Mouse (Mus musculus): ENCODE results near the gene Cebpa. TPM values are rescaled to one million over a fixed set of nuclear protein-coding genes. Genes with fewer than 3 reads are reported as not detected.

Gene Cebpa
- 1 to 10 TPM; 3.0 to 4.2 TPM for total RNA-seq (2021)
- long read RNA-seq, experiment 1, partial matches to known transcripts: 0 of 2 reads
- long read RNA-seq, experiment 1, other reads (novel, unspliced or antisense): 0 of 2 reads
- long read RNA-seq, experiment 2, partial matches to known transcripts: 0 of 1 reads
- long read RNA-seq, experiment 2, other reads (novel, unspliced or antisense): 0 of 1 reads

GRCm38 (mm10) chr7:35118841-35119413 lies at the start of gene Cebpa:
TSS of gene Cebpa (plus strand) at chr7:35119293.
- DNase-seq: peak; percentile 98
- Histone ChIP-seq H3K4me3 (peak within 1 kb of the TSS; percentile 95), H3K27ac (peak within 1 kb of the TSS; percentile 93)
- intact Hi-C loops (cut with DNase I): loop anchor here (1.0 to 2.0 kb wide), 4 partner anchors 50 to 93 kb away; partner anchors contain the start of gene Cebpg
- TF ChIP-seq CTCF (IDR thresholded peaks at IDR 0.05): peak; percentile 94

- Histone ChIP-seq H3K27ac (no peak overlapping the region), H3K4me3 (no peak overlapping the region)
- DNase-seq: peak; percentile 24
- no peak for TF ChIP-seq CTCF (IDR thresholded peaks at IDR 0.05)
- intact Hi-C loops (cut with DNase I): no loop called here
Measured at GRCm38 (mm10) chr7:35076645-35077044, 42.4 kb upstream of the Cebpa start.

- no peak for TF ChIP-seq CTCF (IDR thresholded peaks at IDR 0.05)
- Histone ChIP-seq H3K27ac (peak overlapping the region; percentile 87), H3K4me3 (peak overlapping the region; percentile 61)
- intact Hi-C loops (cut with DNase I): no loop called here
- DNase-seq: peak; percentile 58
Measured at GRCm38 (mm10) chr7:35080843-35081338, 38.2 kb upstream of the Cebpa start.

GRCm38 (mm10) chr7:35081406-35082104 lies 37.5 kb upstream of the Cebpa start:
- H3K27ac ChIP-seq: peak overlapping the region; percentile 87
- TF ChIP-seq CTCF (IDR thresholded peaks at IDR 0.05): no peak
- peak overlapping the region; percentile 61 for H3K4me3 ChIP-seq
- intact Hi-C loops (cut with DNase I): no loop called here
- DNase-seq: no peak

GRCm38 (mm10) chr7:35084565-35085360 lies 34.3 kb upstream of the Cebpa start:
- no peak for TF ChIP-seq CTCF (IDR thresholded peaks at IDR 0.05)
- no peak overlapping the region for H3K27ac ChIP-seq
- no peak for DNase-seq
- intact Hi-C loops (cut with DNase I): no loop called here
- no peak overlapping the region for H3K4me3 ChIP-seq

GRCm38 (mm10) chr7:35086271-35086861 lies 32.7 kb upstream of the Cebpa start:
- 0 out of 2 replicates have a peak, but pooled peaks have one; percentile 1 for TF ChIP-seq CTCF (IDR thresholded peaks at IDR 0.05)
- intact Hi-C loops (cut with DNase I): loop anchor here (2.0 kb wide), 1 partner anchor 58 kb away; no protein-coding TSS in a partner anchor
- H3K27ac ChIP-seq: peak overlapping the region; percentile 31
- DNase-seq: peak; percentile 28
- H3K4me3 ChIP-seq: peak overlapping the region; percentile 60

GRCm38 (mm10) chr7:35090550-35090949 lies 28.5 kb upstream of the Cebpa start:
- Histone ChIP-seq H3K4me3 (no peak overlapping the region), H3K27ac (no peak overlapping the region)
- intact Hi-C loops (cut with DNase I): no loop called here
- TF ChIP-seq CTCF (IDR thresholded peaks at IDR 0.05): no peak
- DNase-seq: no peak

GRCm38 (mm10) chr7:35094975-35095678 lies 24.0 kb upstream of the Cebpa start:
- DNase-seq: no peak
- H3K4me3 ChIP-seq: no peak overlapping the region
- H3K27ac ChIP-seq: no peak overlapping the region
- TF ChIP-seq CTCF (IDR thresholded peaks at IDR 0.05): no peak
- intact Hi-C loops (cut with DNase I): no loop called here

- H3K27ac ChIP-seq: no peak overlapping the region
- DNase-seq: no peak
- intact Hi-C loops (cut with DNase I): no loop called here
- no peak for TF ChIP-seq CTCF (IDR thresholded peaks at IDR 0.05)
- H3K4me3 ChIP-seq: no peak overlapping the region
Measured at GRCm38 (mm10) chr7:35098777-35099176, 20.3 kb upstream of the Cebpa start.

- H3K27ac ChIP-seq: no peak overlapping the region
- H3K4me3 ChIP-seq: no peak overlapping the region
- intact Hi-C loops (cut with DNase I): no loop called here
- no peak for TF ChIP-seq CTCF (IDR thresholded peaks at IDR 0.05)
- no peak for DNase-seq
Measured at GRCm38 (mm10) chr7:35099528-35099927, 19.6 kb upstream of the Cebpa start.

GRCm38 (mm10) chr7:35106614-35107013 lies 12.5 kb upstream of the Cebpa start:
- no peak for DNase-seq
- intact Hi-C loops (cut with DNase I): no loop called here
- Histone ChIP-seq H3K27ac (no peak overlapping the region), H3K4me3 (no peak overlapping the region)
- no peak for TF ChIP-seq CTCF (IDR thresholded peaks at IDR 0.05)
